In the genomic region with DNA sequence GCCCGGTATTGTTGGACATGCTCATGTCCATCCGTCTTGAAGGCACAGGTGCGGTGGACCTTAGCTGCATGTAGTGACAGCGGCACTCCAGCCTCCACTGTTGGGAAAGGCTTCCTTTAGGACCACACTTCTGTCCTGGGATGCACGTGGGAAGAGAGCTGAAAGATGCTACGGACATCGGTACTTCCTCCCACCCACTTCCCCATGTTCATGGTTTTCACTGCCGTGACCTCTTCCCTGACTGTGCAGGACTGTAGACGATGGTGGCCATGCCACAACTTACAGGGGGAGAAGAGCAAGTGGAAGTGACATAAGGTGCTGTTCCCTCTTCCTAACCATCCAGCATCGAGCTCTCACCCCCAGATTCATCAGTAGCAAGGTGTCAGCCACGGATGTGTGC, we compare ENCODE assay signal across 30 mouse cellular contexts. TPM values are rescaled to one million over a fixed set of nuclear protein-coding genes. Genes with fewer than 3 reads are reported as not detected.
DNase-seq lines count a peak whose midpoint lies in the region; ATAC-seq and TF ChIP-seq lines count a peak whose summit lies in the region.
"Had no signal": no experiment of that assay in that cellular context is flagged by ENCODE, and none has a peak within 500 bp of the region (broad histone marks: within the 10 kb centered on the region; RNA-seq: fewer than 3 reads in every experiment).

No protein-coding gene starts in this region.

- no peaks in the 10 kb centered on the region for H3K27me3 ChIP-seq in heart, postnatal 0 days (ENCODE audit: control insufficient read depth, insufficient read depth, low read length)
- no peaks in the 10 kb centered on the region for H3K27me3 ChIP-seq in heart, embryonic 10.5 days (ENCODE audit: insufficient read depth, poor library complexity, severe bottlenecking)
- H3K27me3 ChIP-seq: embryonic facial prominence, embryonic 15.5 days; forebrain, embryonic 13.5 days; heart, embryonic 12.5 days; limb, embryonic 15.5 days; liver, embryonic 15.5 days; neural tube, embryonic 12.5 days had no signal

- peaks cover 46% of the 10 kb centered on the region for H3K4me1 ChIP-seq in heart, postnatal 0 days (ENCODE audit: control insufficient read depth, insufficient read depth)
- H3K4me1 ChIP-seq in heart, embryonic 10.5 days, result peaks cover 24% of the 10 kb centered on the region
- peaks cover 14% of the 10 kb centered on the region for H3K4me1 ChIP-seq in lung, adult 2 months (ENCODE audit: control insufficient read depth, insufficient read depth, low read length)
- H3K4me1 ChIP-seq: embryonic facial prominence, embryonic 15.5 days; liver, embryonic 15.5 days; neural tube, embryonic 12.5 days had no signal

- no peak for DNase-seq in heart, postnatal 0 days (ENCODE audit: low spot score)
- DNase-seq in heart, embryonic 10.5 days (ENCODE audit: low spot score), result no peak
- DNase-seq in lung, adult 2 months, result no peak
- no peak for DNase-seq in lung, adult 18-20 months
- DNase-seq in cerebellum, adult 9-10 months, result no peak
- no peak for DNase-seq in urinary bladder, postnatal 4 days (ENCODE audit: low spot score in 2 of 2)
- DNase-seq: adrenal gland, postnatal 25 days; cerebellum, adult 2 months; cerebellum, postnatal 25 days; gastrocnemius, postnatal 36 days; heart, postnatal 10 days; kidney, postnatal 14 days; right cerebral cortex, postnatal 4 days; thymus, adult 2 months; thymus, postnatal 36 days had no signal

- no peaks in the 10 kb centered on the region for H3K36me3 ChIP-seq in heart, postnatal 0 days (replicated peaks; ENCODE audit: control insufficient read depth, insufficient read depth, low read length)
- no peaks in the 10 kb centered on the region for H3K36me3 ChIP-seq in heart, embryonic 10.5 days
- H3K36me3 ChIP-seq: embryonic facial prominence, embryonic 10.5 days; embryonic facial prominence, embryonic 15.5 days; heart, embryonic 12.5 days; limb, embryonic 10.5 days; limb, embryonic 15.5 days; liver, embryonic 15.5 days; neural tube, embryonic 12.5 days had no signal

- WGBS in heart, postnatal 0 days, result 76% methylated on average over 11 of the region's 11 CpGs
- 91% methylated on average over 11 of the region's 11 CpGs for WGBS in heart, embryonic 10.5 days
- 50% methylated on average over 11 of the region's 11 CpGs for WGBS in lung, adult 2 months

- no peak for TF ChIP-seq EP300 in heart, postnatal 0 days (IDR thresholded peaks at IDR 0.05; ENCODE audit: low read depth)

- H3K4me2 ChIP-seq in heart, postnatal 0 days (ENCODE audit: low read depth, low read length), result peak overlapping the region; percentile 40; the same call in 1 of the 2 replicates
- H3K4me2 ChIP-seq: embryonic facial prominence, embryonic 15.5 days; forebrain, embryonic 13.5 days; heart, embryonic 12.5 days; hindbrain, embryonic 14.5 days; limb, embryonic 15.5 days; liver, embryonic 15.5 days; midbrain, embryonic 11.5 days; neural tube, embryonic 12.5 days had no signal

- no peaks in the 10 kb centered on the region for H3K9me3 ChIP-seq in heart, postnatal 0 days (replicated peaks; ENCODE audit: control insufficient read depth, low read length)
- no peaks in the 10 kb centered on the region for H3K9me3 ChIP-seq in heart, embryonic 10.5 days
- H3K9me3 ChIP-seq: embryonic facial prominence, embryonic 10.5 days; embryonic facial prominence, embryonic 15.5 days; forebrain, embryonic 13.5 days; heart, embryonic 12.5 days; limb, embryonic 10.5 days; limb, embryonic 15.5 days; liver, embryonic 15.5 days; neural tube, embryonic 12.5 days had no signal

- no peak overlapping the region for H3K9ac ChIP-seq in heart, postnatal 0 days (replicated peaks; ENCODE audit: low read depth, low read length)
- H3K9ac ChIP-seq: embryonic facial prominence, embryonic 15.5 days; forebrain, embryonic 13.5 days; heart, embryonic 12.5 days; hindbrain, embryonic 14.5 days; limb, embryonic 15.5 days; liver, embryonic 15.5 days; neural tube, embryonic 12.5 days had no signal

- TF ChIP-seq POLR2A in lung, adult 2 months (IDR thresholded peaks at IDR 0.05; ENCODE audit: borderline replicate concordance, extremely low read depth, low read depth, low read length), result no peak

- H3K4me3 ChIP-seq in heart, postnatal 0 days (ENCODE audit: low read depth, low read length), result no peak overlapping the region
- H3K4me3 ChIP-seq in heart, embryonic 10.5 days, result no peak overlapping the region
- peak overlapping the region; percentile 37 for H3K4me3 ChIP-seq in lung, adult 2 months (replicated peaks; ENCODE audit: extremely low read depth, low read depth, low read length)
- H3K4me3 ChIP-seq: embryonic facial prominence, embryonic 10.5 days; embryonic facial prominence, embryonic 15.5 days; forebrain, embryonic 13.5 days; heart, embryonic 12.5 days; limb, embryonic 10.5 days; limb, embryonic 15.5 days; liver, embryonic 15.5 days; myocyte; neural tube, embryonic 12.5 days had no signal

- no peak overlapping the region for H3K27ac ChIP-seq in heart, postnatal 0 days (ENCODE audit: low read depth)
- H3K27ac ChIP-seq in heart, embryonic 10.5 days, result no peak overlapping the region
- H3K27ac ChIP-seq: embryonic facial prominence, embryonic 10.5 days; embryonic facial prominence, embryonic 15.5 days; forebrain, embryonic 13.5 days; hindbrain, embryonic 14.5 days; limb, embryonic 10.5 days; limb, embryonic 15.5 days; liver, embryonic 15.5 days; macrophage; neural tube, embryonic 12.5 days had no signal

- no peak for ATAC-seq in heart, postnatal 0 days (ENCODE audit: insufficient read depth, low read depth)
- ATAC-seq in megakaryocyte, adult 5-6 weeks (ENCODE audit: poor library complexity, severe bottlenecking), result peak; percentile 34
- ATAC-seq: forebrain, embryonic 13.5 days; intestine, postnatal 0 days; midbrain, embryonic 16.5 days had no signal

- no peak for TF ChIP-seq CTCF in heart, postnatal 0 days (IDR thresholded peaks at IDR 0.05; ENCODE audit: low read depth)
- no peak for TF ChIP-seq CTCF in lung, adult 2 months (IDR thresholded peaks at IDR 0.05; ENCODE audit: insufficient read depth, low read length)

RNA-seq across cellular contexts. Expression of gene Zfp366, which starts 2.8 kb away (rescaled TPM):
- total RNA-seq in heart, postnatal 0 days (2014; rRNA removed; ENCODE audit: low replicate concordance), result 4.5 and 5.6 TPM in 2 replicates
- 0.82 TPM in 2 replicates for polyA plus RNA-seq in heart, postnatal 0 days (2015; fragmentation: Nextera tagmentation; extraction: Ambion mirVana)
- 0.10 and 0.14 TPM in 2 replicates for polyA plus RNA-seq in heart, embryonic 10.5 days (2016; fragmentation: Nextera tagmentation; extraction: Ambion mirVana)
- 13.6 and 14.5 TPM in 2 replicates for polyA plus RNA-seq in lung, adult 2 months (2012; rRNA removed)
- 0.21 and 0.69 TPM in 2 replicates for total RNA-seq in megakaryocyte, adult 5-6 weeks (2015)
- 0.04 and 0.08 TPM in 2 replicates for total RNA-seq in megakaryocyte, adult 5-6 weeks (2017)
